Mouse (Mus musculus): ENCODE data around the gene Mid1. TPM values are rescaled to one million over a fixed set of nuclear protein-coding genes. Genes with fewer than 3 reads are reported as not detected.
"Not testable (repeated sequence)": the region's sequence is repeated elsewhere in the genome, so short reads cannot be mapped to it uniquely, and the experiment has no call there.

The Mid1 gene
- total and polyA plus RNA-seq, 3 experiments: 0.05 to 0.83 (median 0.12) TPM

GRCm38 (mm10) chrX:169940531-169940930, 255.5 kb downstream of the Mid1 start:
- Histone ChIP-seq H3K9me3 (replicated peaks) (no peaks in the 10 kb centered on the region), H3K4me1 (ENCODE audit: insufficient read depth, low read depth, low read length) (no peaks in the 10 kb centered on the region), H3K36me3 (replicated peaks) (no peaks in the 10 kb centered on the region), H3K4me3 (ENCODE audit: low read depth, low read length) (no peak overlapping the region), H3K27me3 (ENCODE audit: insufficient read depth, low read length) (no peaks in the 10 kb centered on the region)
- DNase-seq (ENCODE audit: low spot score) (no peak), ATAC-seq (ENCODE audit: extremely low read depth, insufficient number of reproducible peaks, low FRiP score, poor library complexity, severe bottlenecking) (no peak)
- TF ChIP-seq TAL1 (conservative IDR thresholded peaks at IDR 0.05; ENCODE audit: low read depth, low read length) (no peak), GATA2 (IDR thresholded peaks at IDR 0.05; ENCODE audit: borderline replicate concordance, low read depth, low read length) (no peak), POLR2AphosphoS5 (IDR thresholded peaks at IDR 0.05; ENCODE audit: insufficient replicate concordance, low read depth, low read length) (no peak), CTCF (IDR thresholded peaks at IDR 0.05; ENCODE audit: low read depth, low read length) (no peak), GATA1 (IDR thresholded peaks at IDR 0.05; ENCODE audit: borderline replicate concordance, low read length) (no peak)

DNA sequence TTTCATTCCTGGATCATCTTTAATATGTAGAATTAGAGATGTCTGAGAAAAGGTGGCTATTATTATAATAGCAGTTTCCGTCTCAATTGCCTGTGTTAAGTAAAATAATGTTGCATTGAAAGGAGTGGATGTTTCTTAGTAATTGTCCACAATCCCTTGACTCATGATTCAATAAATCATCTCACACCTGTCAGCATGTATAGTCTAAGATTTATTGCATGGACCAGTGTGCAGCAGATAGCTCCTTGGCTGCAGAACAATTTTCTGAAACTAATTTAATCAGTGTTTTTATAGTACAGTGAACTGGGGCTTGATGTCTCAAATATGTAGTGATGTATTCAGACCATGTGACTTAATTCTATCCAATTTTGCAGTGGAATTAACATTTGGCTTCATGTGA, 265.6 kb downstream of the Mid1 start:
- DNase-seq (ENCODE audit: low spot score) (no peak), ATAC-seq (ENCODE audit: extremely low read depth, insufficient number of reproducible peaks, low FRiP score, poor library complexity, severe bottlenecking) (no peak)
- no peaks in the 10 kb centered on the region for H3K9me3 ChIP-seq (replicated peaks)
- H3K4me3 ChIP-seq (ENCODE audit: low read depth, low read length): no peak overlapping the region
- TF ChIP-seq POLR2AphosphoS5 (IDR thresholded peaks at IDR 0.05; ENCODE audit: insufficient replicate concordance, low read depth, low read length) (no peak), GATA2 (IDR thresholded peaks at IDR 0.05; ENCODE audit: borderline replicate concordance, low read depth, low read length) (no peak), TAL1 (conservative IDR thresholded peaks at IDR 0.05; ENCODE audit: low read depth, low read length) (no peak), GATA1 (IDR thresholded peaks at IDR 0.05; ENCODE audit: borderline replicate concordance, low read length) (no peak), CTCF (IDR thresholded peaks at IDR 0.05; ENCODE audit: low read depth, low read length) (no peak)
- H3K36me3 ChIP-seq (replicated peaks): no peaks in the 10 kb centered on the region
- no peaks in the 10 kb centered on the region for H3K27me3 ChIP-seq (ENCODE audit: insufficient read depth, low read length)
- H3K4me1 ChIP-seq (ENCODE audit: insufficient read depth, low read depth, low read length): no peaks in the 10 kb centered on the region

DNA sequence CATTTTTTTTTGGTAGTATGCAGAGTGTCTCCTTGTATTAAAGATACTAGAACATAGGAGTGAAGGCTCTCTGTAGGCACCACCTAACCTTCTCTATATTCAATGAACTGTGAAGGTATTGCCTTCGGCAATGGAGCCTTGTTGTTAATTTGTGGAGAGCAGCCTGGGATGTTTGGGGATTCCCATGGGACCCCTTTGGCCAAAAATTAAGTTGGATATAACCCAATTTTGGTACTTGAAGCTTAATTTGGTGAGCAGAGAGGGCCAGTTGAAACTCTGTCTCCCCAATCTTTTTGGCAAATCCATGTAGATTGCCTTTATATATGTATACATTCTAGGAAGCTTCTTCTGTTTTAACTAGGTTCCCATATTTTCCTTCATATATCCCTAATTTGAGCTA, 284.3 kb downstream of the Mid1 start:
- DNase-seq (ENCODE audit: low spot score) (no peak), ATAC-seq (ENCODE audit: extremely low read depth, insufficient number of reproducible peaks, low FRiP score, poor library complexity, severe bottlenecking) (no peak)
- Histone ChIP-seq H3K4me1 (ENCODE audit: insufficient read depth, low read depth, low read length) (no peaks in the 10 kb centered on the region), H3K4me3 (ENCODE audit: low read depth, low read length) (no peak overlapping the region), H3K9me3 (replicated peaks) (no peaks in the 10 kb centered on the region), H3K36me3 (replicated peaks) (no peaks in the 10 kb centered on the region), H3K27me3 (ENCODE audit: insufficient read depth, low read length) (peaks cover 3% of the 10 kb centered on the region; the same call in 1 of the 2 replicates)
- TF ChIP-seq GATA2 (IDR thresholded peaks at IDR 0.05; ENCODE audit: borderline replicate concordance, low read depth, low read length) (no peak), CTCF (IDR thresholded peaks at IDR 0.05; ENCODE audit: low read depth, low read length) (no peak), TAL1 (conservative IDR thresholded peaks at IDR 0.05; ENCODE audit: low read depth, low read length) (no peak), POLR2AphosphoS5 (IDR thresholded peaks at IDR 0.05; ENCODE audit: insufficient replicate concordance, low read depth, low read length) (no peak), GATA1 (IDR thresholded peaks at IDR 0.05; ENCODE audit: borderline replicate concordance, low read length) (no peak)

GRCm38 (mm10) chrX:169969765-169970164, 284.8 kb downstream of the Mid1 start:
- not testable (repeated sequence) for H3K36me3 ChIP-seq (replicated peaks); DNase-seq (ENCODE audit: low spot score); ATAC-seq (ENCODE audit: extremely low read depth, insufficient number of reproducible peaks, low FRiP score, poor library complexity, severe bottlenecking); H3K4me3 ChIP-seq (ENCODE audit: low read depth, low read length); H3K27me3 ChIP-seq (ENCODE audit: insufficient read depth, low read length); H3K9me3 ChIP-seq (replicated peaks); H3K4me1 ChIP-seq (ENCODE audit: insufficient read depth, low read depth, low read length)

- not testable (repeated sequence) for DNase-seq (ENCODE audit: low spot score); H3K4me1 ChIP-seq (ENCODE audit: insufficient read depth, low read depth, low read length); H3K4me3 ChIP-seq (ENCODE audit: low read depth, low read length); H3K9me3 ChIP-seq (replicated peaks); H3K27me3 ChIP-seq (ENCODE audit: insufficient read depth, low read length); H3K36me3 ChIP-seq (replicated peaks); ATAC-seq (ENCODE audit: extremely low read depth, insufficient number of reproducible peaks, low FRiP score, poor library complexity, severe bottlenecking)
These were observed 285.5 kb downstream of the Mid1 start for GRCm38 (mm10) chrX:169970546-169970945.

GRCm38 (mm10) chrX:169971562-169971961, 286.6 kb downstream of the Mid1 start:
- not testable (repeated sequence) for H3K4me1 ChIP-seq (ENCODE audit: insufficient read depth, low read depth, low read length); H3K9me3 ChIP-seq (replicated peaks); DNase-seq (ENCODE audit: low spot score); H3K4me3 ChIP-seq (ENCODE audit: low read depth, low read length); ATAC-seq (ENCODE audit: extremely low read depth, insufficient number of reproducible peaks, low FRiP score, poor library complexity, severe bottlenecking); H3K27me3 ChIP-seq (ENCODE audit: insufficient read depth, low read length); H3K36me3 ChIP-seq (replicated peaks)

- H3K27me3 ChIP-seq (ENCODE audit: insufficient read depth, low read length); ATAC-seq (ENCODE audit: extremely low read depth, insufficient number of reproducible peaks, low FRiP score, poor library complexity, severe bottlenecking); H3K36me3 ChIP-seq (replicated peaks); H3K9me3 ChIP-seq (replicated peaks); H3K4me3 ChIP-seq (ENCODE audit: low read depth, low read length); H3K4me1 ChIP-seq (ENCODE audit: insufficient read depth, low read depth, low read length); DNase-seq (ENCODE audit: low spot score): not testable (repeated sequence)
These were observed 287.1 kb downstream of the Mid1 start for GRCm38 (mm10) chrX:169972131-169972530.

DNA sequence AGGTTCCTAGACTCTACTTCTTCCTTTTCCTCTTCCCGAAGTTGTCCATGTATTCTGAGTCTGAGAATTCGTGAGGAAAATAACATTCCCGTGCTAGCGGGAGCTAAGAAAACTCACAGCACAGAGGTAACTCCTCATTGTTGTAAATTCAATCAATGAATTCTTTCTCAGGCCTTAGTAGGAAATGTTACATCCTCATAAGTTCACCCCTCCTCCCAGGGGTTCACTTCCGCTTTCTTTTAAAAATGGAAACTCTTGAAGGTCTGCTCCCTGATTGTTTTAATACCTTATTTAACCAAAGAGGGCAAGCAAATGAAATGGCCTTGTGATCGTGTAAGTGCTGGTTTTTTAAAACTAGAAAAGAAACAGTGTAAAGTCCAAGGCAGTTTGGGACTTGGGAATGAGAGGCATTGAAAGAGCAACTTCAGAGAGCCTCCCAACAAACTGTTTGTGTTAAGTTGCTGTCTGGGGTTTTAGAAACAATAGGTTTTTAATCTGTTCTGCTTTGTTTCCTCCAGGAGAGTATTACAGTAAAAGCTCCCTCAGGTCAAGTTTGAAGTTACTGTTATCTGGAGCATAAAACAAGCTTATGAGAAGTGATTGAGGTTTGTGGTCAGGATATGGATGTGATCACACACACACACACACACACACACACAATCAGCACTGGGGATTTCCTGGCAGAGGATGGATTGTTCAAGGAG, 287.9 kb downstream of the Mid1 start:
- ATAC-seq (ENCODE audit: extremely low read depth, insufficient number of reproducible peaks, low FRiP score, poor library complexity, severe bottlenecking); H3K27me3 ChIP-seq (ENCODE audit: insufficient read depth, low read length); H3K36me3 ChIP-seq (replicated peaks); H3K4me3 ChIP-seq (ENCODE audit: low read depth, low read length); DNase-seq (ENCODE audit: low spot score); H3K9me3 ChIP-seq (replicated peaks); H3K4me1 ChIP-seq (ENCODE audit: insufficient read depth, low read depth, low read length): not testable (repeated sequence)

DNA sequence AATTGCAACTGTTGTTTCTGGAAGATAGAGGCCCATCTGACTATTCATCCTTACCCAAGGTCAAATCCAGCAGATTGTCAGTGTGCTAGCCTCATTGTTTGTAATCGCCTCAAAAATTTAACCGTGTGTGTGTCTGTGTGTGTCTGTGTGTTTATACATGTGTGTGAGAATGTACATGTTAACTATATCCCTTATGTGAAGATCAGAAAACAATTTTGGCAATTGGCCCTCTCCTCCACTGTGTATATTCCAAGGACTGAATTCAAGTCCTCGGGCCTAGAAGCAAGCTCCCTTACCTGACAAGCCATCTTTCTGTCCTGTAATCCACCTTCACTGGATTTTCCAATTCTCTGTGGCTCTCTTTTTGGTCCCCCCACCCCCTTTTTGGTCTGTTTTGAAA, 288.8 kb downstream of the Mid1 start:
- DNase-seq (ENCODE audit: low spot score); ATAC-seq (ENCODE audit: extremely low read depth, insufficient number of reproducible peaks, low FRiP score, poor library complexity, severe bottlenecking); H3K4me3 ChIP-seq (ENCODE audit: low read depth, low read length); H3K4me1 ChIP-seq (ENCODE audit: insufficient read depth, low read depth, low read length); H3K9me3 ChIP-seq (replicated peaks); H3K27me3 ChIP-seq (ENCODE audit: insufficient read depth, low read length); H3K36me3 ChIP-seq (replicated peaks): not testable (repeated sequence)

DNA sequence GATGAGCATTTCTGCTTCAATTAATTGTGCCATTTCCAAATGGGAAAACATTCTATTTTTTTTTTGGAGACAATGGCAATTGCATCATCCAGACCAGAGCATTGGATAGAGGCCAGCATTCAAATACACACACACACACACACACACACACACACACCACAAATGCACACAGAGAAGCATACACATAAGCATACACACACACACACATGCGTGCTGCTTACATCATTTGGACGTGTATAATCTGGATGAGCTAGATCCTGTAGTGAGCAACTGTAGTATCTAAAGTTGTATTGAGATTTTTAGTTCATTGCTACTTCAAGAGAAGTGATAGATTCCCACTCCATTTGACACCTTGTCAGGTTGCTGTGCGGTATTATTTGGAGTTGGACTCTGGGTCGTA, 289.5 kb downstream of the Mid1 start:
- H3K4me1 ChIP-seq (ENCODE audit: insufficient read depth, low read depth, low read length); DNase-seq (ENCODE audit: low spot score); ATAC-seq (ENCODE audit: extremely low read depth, insufficient number of reproducible peaks, low FRiP score, poor library complexity, severe bottlenecking); H3K4me3 ChIP-seq (ENCODE audit: low read depth, low read length); H3K27me3 ChIP-seq (ENCODE audit: insufficient read depth, low read length); H3K9me3 ChIP-seq (replicated peaks); H3K36me3 ChIP-seq (replicated peaks): not testable (repeated sequence)
